Mouse (Mus musculus): ENCODE data around the gene Homer2. TPM values are rescaled to one million over a fixed set of nuclear protein-coding genes. Genes with fewer than 3 reads are reported as not detected.

Gene Homer2
- polyA plus RNA-seq, 1 experiment from 2014 or later: 33.8 TPM

DNA sequence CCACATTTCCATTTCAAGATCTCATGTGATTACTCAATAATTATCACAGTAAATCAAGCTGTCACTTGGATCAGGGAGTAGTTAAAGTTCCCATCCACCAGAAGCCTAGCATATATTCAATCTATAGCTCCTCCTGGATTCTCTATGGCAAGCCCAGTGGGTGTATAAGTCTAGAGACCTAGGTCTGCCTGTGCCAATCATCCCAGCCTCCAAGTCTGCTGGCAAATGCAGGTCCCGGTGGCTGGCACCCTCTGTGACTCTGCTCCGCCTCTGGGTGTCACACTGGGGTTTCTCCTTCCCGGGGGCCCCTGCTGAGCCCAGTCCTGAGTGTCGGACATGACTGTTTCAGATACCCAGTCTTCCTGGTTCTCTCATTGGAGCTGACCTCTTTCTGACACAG, 84.5 kb downstream of the Homer2 start:
- WGBS: 65% methylated on average over 4 of the region's 4 CpGs
- DNase-seq (ENCODE audit: low spot score): no peak
- no peak overlapping the region for H3K4me2 ChIP-seq (ENCODE audit: low read length)
- H3K27ac ChIP-seq (ENCODE audit: low read depth): no peak overlapping the region
- no peaks in the 10 kb centered on the region for H3K4me1 ChIP-seq (replicated peaks; ENCODE audit: control insufficient read depth, insufficient read depth, low read length)
- H3K27me3 ChIP-seq (replicated peaks; ENCODE audit: control insufficient read depth, insufficient read depth, low read length): no peaks in the 10 kb centered on the region
- 0 out of 2 replicates have a peak, but pooled peaks cover 8% of the 10 kb centered on the region for H3K9me3 ChIP-seq (ENCODE audit: control insufficient read depth, low read length)
- H3K36me3 ChIP-seq (ENCODE audit: control insufficient read depth, insufficient read depth, low read length): no peaks in the 10 kb centered on the region
- H3K9ac ChIP-seq (ENCODE audit: low read length): no peak overlapping the region
- H3K4me3 ChIP-seq (ENCODE audit: low read depth, low read length): no peak overlapping the region
- ATAC-seq (replicated peaks; ENCODE audit: low FRiP score, low TSS enrichment, low read depth): no peak

DNA sequence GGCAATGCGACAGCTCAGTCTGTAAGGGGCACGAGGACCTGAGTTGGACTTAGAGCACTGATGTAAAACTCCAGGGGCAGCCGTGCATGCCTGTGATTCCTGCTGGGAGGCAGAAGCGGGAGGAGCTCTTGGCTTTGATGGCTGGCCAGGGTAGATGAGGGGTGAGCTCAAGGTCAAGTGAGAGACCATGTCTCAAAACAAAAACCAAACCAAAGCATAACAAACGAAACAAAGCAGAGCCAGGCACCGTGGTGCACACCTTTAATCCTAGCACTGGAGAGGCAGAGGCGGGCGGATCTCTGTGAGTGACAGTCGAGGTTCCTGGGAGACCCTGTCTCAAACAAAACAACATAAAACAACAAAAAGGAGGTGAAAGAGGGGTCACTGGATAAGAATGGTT, 92.3 kb downstream of the Homer2 start:
- 80% methylated on average over 9 of the region's 9 CpGs for WGBS
- no peak overlapping the region for H3K9ac ChIP-seq (ENCODE audit: low read length)
- ATAC-seq (replicated peaks; ENCODE audit: low FRiP score, low TSS enrichment, low read depth) (no peak), DNase-seq (ENCODE audit: low spot score) (no peak)
- H3K4me2 ChIP-seq (ENCODE audit: low read length): no peak overlapping the region
- no peak overlapping the region for H3K27ac ChIP-seq (ENCODE audit: low read depth)
- no peaks in the 10 kb centered on the region for H3K36me3 ChIP-seq (ENCODE audit: control insufficient read depth, insufficient read depth, low read length)
- no peaks in the 10 kb centered on the region for H3K27me3 ChIP-seq (replicated peaks; ENCODE audit: control insufficient read depth, insufficient read depth, low read length)
- H3K4me3 ChIP-seq (ENCODE audit: low read depth, low read length): no peak overlapping the region
- H3K4me1 ChIP-seq (replicated peaks; ENCODE audit: control insufficient read depth, insufficient read depth, low read length): no peaks in the 10 kb centered on the region
- no peaks in the 10 kb centered on the region for H3K9me3 ChIP-seq (ENCODE audit: control insufficient read depth, low read length)

DNA sequence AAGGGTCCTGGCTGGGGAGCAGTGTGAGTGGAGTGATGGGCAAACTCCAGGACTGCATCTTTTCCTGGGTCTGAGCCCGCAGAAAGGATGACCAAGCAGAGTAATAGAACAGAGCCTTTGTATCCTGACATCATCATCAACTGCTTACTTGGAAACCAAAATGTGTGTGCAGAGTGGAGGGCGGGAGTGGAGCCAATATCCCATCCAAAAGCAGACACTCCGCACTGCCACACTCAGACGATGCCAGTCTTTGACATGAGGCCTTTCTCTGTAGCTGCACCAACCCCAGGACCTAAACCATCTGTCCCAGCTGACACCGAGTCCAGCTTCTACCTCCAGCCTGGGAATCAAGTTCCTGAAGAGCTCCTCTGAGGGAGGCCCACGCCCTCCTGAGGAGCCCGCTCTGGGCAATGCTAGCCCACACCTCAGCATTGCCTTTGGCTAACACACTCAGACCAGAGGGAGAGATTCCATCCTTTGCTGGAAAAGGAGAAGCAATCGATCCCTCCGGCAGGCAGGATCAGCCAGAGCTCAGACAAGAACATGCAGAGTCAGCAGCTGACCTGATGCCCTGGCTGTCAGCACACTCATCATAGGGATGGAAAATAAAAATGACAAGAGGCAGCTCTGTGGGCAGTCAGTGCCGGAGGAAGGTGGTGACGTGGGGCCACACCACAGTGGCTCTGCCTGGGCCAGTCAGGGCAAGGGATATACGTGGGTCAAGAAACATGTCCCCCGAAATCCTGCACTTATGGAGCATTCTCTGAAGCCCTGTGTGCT, 94.3 kb downstream of the Homer2 start:
- no peaks in the 10 kb centered on the region for H3K4me1 ChIP-seq (replicated peaks; ENCODE audit: control insufficient read depth, insufficient read depth, low read length)
- no peaks in the 10 kb centered on the region for H3K36me3 ChIP-seq (ENCODE audit: control insufficient read depth, insufficient read depth, low read length)
- no peaks in the 10 kb centered on the region for H3K9me3 ChIP-seq (ENCODE audit: control insufficient read depth, low read length)
- H3K9ac ChIP-seq (ENCODE audit: low read length): no peak overlapping the region
- 86% methylated on average over 13 of the region's 13 CpGs for WGBS
- no peak overlapping the region for H3K27ac ChIP-seq (ENCODE audit: low read depth)
- no peak for ATAC-seq (replicated peaks; ENCODE audit: low FRiP score, low TSS enrichment, low read depth)
- no peak overlapping the region for H3K4me3 ChIP-seq (ENCODE audit: low read depth, low read length)
- H3K4me2 ChIP-seq (ENCODE audit: low read length): no peak overlapping the region
- DNase-seq (ENCODE audit: low spot score): no peak
- no peaks in the 10 kb centered on the region for H3K27me3 ChIP-seq (replicated peaks; ENCODE audit: control insufficient read depth, insufficient read depth, low read length)

DNA sequence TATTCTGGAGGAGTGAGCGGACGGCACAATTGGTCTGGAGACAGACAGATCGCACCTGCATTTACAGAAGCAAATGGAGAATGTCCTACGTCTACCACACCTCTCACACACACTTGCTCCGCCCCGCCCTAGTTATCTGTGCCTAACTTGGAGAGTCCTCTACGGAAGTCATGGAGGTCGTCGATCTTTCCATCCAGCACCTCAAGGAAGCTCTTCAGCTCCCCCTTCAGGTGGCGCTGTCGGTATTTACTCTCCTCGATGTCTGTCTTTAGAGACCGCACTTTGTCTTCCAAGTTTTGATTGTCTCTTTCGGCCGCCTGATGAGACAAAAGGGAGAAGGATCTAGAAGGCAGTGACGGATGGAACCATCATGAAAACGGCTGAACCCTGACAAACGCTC, 97.2 kb downstream of the Homer2 start:
- no peaks in the 10 kb centered on the region for H3K27me3 ChIP-seq (replicated peaks; ENCODE audit: control insufficient read depth, insufficient read depth, low read length)
- H3K9ac ChIP-seq (ENCODE audit: low read length): no peak overlapping the region
- H3K4me3 ChIP-seq (ENCODE audit: low read depth, low read length): no peak overlapping the region
- no peaks in the 10 kb centered on the region for H3K36me3 ChIP-seq (ENCODE audit: control insufficient read depth, insufficient read depth, low read length)
- H3K4me2 ChIP-seq (ENCODE audit: low read length): no peak overlapping the region
- no peaks in the 10 kb centered on the region for H3K9me3 ChIP-seq (ENCODE audit: control insufficient read depth, low read length)
- no peak overlapping the region for H3K27ac ChIP-seq (ENCODE audit: low read depth)
- no peaks in the 10 kb centered on the region for H3K4me1 ChIP-seq (replicated peaks; ENCODE audit: control insufficient read depth, insufficient read depth, low read length)
- 62% methylated on average over 18 of the region's 18 CpGs for WGBS
- DNase-seq (ENCODE audit: low spot score) (no peak), ATAC-seq (replicated peaks; ENCODE audit: low FRiP score, low TSS enrichment, low read depth) (no peak)

DNA sequence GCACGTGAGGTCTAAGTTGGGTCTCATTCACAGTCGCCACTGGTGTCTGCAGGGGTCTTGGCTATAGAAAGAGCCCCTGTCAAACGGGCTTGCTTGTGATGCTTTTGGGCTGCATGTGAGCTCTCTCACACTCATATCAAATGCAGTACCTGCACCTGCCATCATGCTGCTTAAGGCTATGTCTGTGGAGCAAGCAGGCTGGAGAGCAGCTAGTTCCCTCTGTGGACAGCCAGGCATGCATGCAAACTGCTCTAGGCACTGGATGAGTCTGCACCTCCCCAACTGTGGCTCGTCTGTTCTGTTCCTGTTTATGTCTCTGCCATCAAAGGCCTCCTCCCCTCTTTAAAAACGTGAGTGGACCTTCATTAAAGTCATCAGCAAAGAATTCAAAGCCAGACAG, 100.9 kb downstream of the Homer2 start:
- H3K9me3 ChIP-seq (ENCODE audit: control insufficient read depth, low read length): no peaks in the 10 kb centered on the region
- H3K4me3 ChIP-seq (ENCODE audit: low read depth, low read length): no peak overlapping the region
- WGBS: 54% methylated on average over 5 of the region's 5 CpGs
- no peak for DNase-seq (ENCODE audit: low spot score)
- no peaks in the 10 kb centered on the region for H3K36me3 ChIP-seq (ENCODE audit: control insufficient read depth, insufficient read depth, low read length)
- H3K4me2 ChIP-seq (ENCODE audit: low read length): no peak overlapping the region
- H3K27ac ChIP-seq (ENCODE audit: low read depth): no peak overlapping the region
- no peak overlapping the region for H3K9ac ChIP-seq (ENCODE audit: low read length)
- no peaks in the 10 kb centered on the region for H3K4me1 ChIP-seq (replicated peaks; ENCODE audit: control insufficient read depth, insufficient read depth, low read length)
- ATAC-seq (replicated peaks; ENCODE audit: low FRiP score, low TSS enrichment, low read depth): no peak
- H3K27me3 ChIP-seq (replicated peaks; ENCODE audit: control insufficient read depth, insufficient read depth, low read length): no peaks in the 10 kb centered on the region

DNA sequence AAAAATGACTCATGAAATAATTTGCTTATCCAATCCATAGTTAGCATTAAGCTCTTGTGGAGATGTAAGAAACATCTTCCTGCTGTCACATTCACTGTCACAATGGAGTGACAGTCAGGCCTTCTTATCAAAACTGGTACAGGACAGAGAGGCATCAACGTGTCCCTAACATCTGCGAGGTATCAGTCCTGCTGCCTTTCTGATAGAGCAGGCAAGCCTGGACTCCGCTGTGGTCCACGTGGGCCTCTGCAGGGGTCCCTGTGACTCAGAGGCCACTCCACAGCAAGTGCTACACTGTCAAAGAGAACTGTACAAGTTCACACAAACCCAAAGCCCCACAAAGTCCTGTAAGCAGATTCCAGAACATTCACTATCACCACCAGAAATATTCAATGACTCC, 101.8 kb downstream of the Homer2 start:
- DNase-seq (ENCODE audit: low spot score): no peak
- 82% methylated on average over 4 of the region's 4 CpGs for WGBS

DNA sequence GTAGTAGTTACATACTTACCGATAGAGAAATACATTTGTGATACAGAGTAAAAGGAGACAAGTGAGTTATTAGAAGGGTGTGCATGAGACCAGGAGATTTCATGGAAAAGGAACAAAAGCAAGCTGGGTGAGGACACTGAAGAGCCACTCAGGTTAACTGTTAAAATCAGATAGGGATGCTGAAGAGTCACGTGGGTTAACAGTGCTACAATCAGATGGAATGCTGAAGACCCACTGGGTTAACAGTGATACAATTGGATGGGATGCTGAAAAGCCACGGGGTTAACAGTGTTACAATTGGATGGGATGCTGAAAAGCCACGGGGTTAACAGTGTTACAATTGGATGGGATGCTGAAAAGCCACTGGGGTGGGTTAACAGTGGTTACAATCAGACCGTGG, 102.3 kb downstream of the Homer2 start:
- Histone ChIP-seq H3K4me3 (ENCODE audit: low read depth, low read length) (no peak overlapping the region), H3K36me3 (ENCODE audit: control insufficient read depth, insufficient read depth, low read length) (no peaks in the 10 kb centered on the region), H3K27ac (ENCODE audit: low read depth) (no peak overlapping the region), H3K9ac (ENCODE audit: low read length) (no peak overlapping the region), H3K27me3 (replicated peaks; ENCODE audit: control insufficient read depth, insufficient read depth, low read length) (no peaks in the 10 kb centered on the region), H3K9me3 (ENCODE audit: control insufficient read depth, low read length) (no peaks in the 10 kb centered on the region), H3K4me2 (ENCODE audit: low read length) (no peak overlapping the region), H3K4me1 (replicated peaks; ENCODE audit: control insufficient read depth, insufficient read depth, low read length) (no peaks in the 10 kb centered on the region)
- ATAC-seq (replicated peaks; ENCODE audit: low FRiP score, low TSS enrichment, low read depth) (no peak), DNase-seq (ENCODE audit: low spot score) (no peak)
- WGBS: 87% methylated on average over 5 of the region's 5 CpGs

More for the DNA sequence above, 101.8 kb downstream of the Homer2 start:
- H3K4me2 ChIP-seq (ENCODE audit: low read length): no peak overlapping the region
- no peak overlapping the region for H3K27ac ChIP-seq (ENCODE audit: low read depth)
- H3K4me3 ChIP-seq (ENCODE audit: low read depth, low read length): no peak overlapping the region
- no peak for ATAC-seq (replicated peaks; ENCODE audit: low FRiP score, low TSS enrichment, low read depth)
- H3K9me3 ChIP-seq (ENCODE audit: control insufficient read depth, low read length): no peaks in the 10 kb centered on the region
- no peaks in the 10 kb centered on the region for H3K36me3 ChIP-seq (ENCODE audit: control insufficient read depth, insufficient read depth, low read length)
- no peak overlapping the region for H3K9ac ChIP-seq (ENCODE audit: low read length)
- H3K27me3 ChIP-seq (replicated peaks; ENCODE audit: control insufficient read depth, insufficient read depth, low read length): no peaks in the 10 kb centered on the region
- no peaks in the 10 kb centered on the region for H3K4me1 ChIP-seq (replicated peaks; ENCODE audit: control insufficient read depth, insufficient read depth, low read length)

DNA sequence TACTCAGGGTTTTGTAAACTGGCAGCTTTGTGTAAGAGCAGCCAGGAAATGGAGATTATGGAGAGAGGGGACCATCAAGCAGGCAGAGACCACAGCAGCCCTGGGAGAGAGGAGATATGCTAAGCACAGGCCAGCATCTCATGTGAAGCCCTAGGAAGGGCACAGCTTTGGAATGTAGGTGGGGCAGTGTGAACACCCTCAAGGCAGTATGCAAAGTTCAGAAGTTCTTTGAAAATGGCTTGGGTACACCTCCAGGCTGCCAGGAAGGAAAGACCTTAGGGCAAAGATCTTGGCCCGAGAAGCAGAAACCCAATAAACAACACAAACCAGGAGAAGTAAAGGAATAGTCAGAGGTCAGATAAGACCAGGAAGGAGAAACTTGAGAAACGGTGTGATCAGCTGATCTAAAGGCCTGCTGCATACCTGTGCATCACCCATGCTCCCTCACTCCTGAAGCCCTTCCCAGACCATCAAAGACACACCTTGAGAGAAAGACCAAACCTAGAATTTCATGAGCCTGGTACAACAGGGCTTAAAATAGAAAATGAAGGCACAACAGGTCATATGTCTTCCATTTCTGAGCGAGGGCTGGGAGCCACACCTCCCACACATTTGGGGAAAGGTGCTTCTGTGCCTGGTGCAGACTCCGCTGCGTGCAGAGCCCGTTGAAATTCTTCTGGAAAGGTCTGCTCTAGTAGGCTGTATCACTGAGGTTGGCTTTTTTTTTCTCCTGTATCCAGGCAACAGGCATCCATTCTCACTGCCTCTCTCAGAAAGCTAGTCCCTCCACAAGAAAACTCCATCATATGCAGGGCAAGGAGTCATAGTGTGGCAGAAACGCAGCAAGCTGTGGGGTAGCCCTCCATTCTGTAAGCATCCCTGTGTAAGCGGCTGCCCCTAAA, 107.7 kb downstream of the Homer2 start:
- no peak overlapping the region for H3K4me3 ChIP-seq (ENCODE audit: low read depth, low read length)
- H3K36me3 ChIP-seq (ENCODE audit: control insufficient read depth, insufficient read depth, low read length): peaks cover 27% of the 10 kb centered on the region
- ATAC-seq (replicated peaks; ENCODE audit: low FRiP score, low TSS enrichment, low read depth): no peak
- no peak overlapping the region for H3K9ac ChIP-seq (ENCODE audit: low read length)
- H3K4me2 ChIP-seq (ENCODE audit: low read length): no peak overlapping the region
- H3K9me3 ChIP-seq (ENCODE audit: control insufficient read depth, low read length): no peaks in the 10 kb centered on the region
- 56% methylated on average over 8 of the region's 8 CpGs for WGBS
- no peaks in the 10 kb centered on the region for H3K4me1 ChIP-seq (replicated peaks; ENCODE audit: control insufficient read depth, insufficient read depth, low read length)
- no peak for DNase-seq (ENCODE audit: low spot score)
- no peak overlapping the region for H3K27ac ChIP-seq (ENCODE audit: low read depth)
- no peaks in the 10 kb centered on the region for H3K27me3 ChIP-seq (replicated peaks; ENCODE audit: control insufficient read depth, insufficient read depth, low read length)

Measured in intestine, embryonic 14.5 days (tissue).